Mouse (Mus musculus): ENCODE measurements around the gene Nudt3.

The Nudt3 gene

GRCm38 (mm10) chr17:27565163-27565941 is 57.9 kb downstream of the Nudt3 start, which contains the start of gene AI413582:
Gene AI413582, minus strand, starts transcription at chr17:27565756.
- DNase-seq (ENCODE audit: low spot score), result peak; percentile 94

DNA sequence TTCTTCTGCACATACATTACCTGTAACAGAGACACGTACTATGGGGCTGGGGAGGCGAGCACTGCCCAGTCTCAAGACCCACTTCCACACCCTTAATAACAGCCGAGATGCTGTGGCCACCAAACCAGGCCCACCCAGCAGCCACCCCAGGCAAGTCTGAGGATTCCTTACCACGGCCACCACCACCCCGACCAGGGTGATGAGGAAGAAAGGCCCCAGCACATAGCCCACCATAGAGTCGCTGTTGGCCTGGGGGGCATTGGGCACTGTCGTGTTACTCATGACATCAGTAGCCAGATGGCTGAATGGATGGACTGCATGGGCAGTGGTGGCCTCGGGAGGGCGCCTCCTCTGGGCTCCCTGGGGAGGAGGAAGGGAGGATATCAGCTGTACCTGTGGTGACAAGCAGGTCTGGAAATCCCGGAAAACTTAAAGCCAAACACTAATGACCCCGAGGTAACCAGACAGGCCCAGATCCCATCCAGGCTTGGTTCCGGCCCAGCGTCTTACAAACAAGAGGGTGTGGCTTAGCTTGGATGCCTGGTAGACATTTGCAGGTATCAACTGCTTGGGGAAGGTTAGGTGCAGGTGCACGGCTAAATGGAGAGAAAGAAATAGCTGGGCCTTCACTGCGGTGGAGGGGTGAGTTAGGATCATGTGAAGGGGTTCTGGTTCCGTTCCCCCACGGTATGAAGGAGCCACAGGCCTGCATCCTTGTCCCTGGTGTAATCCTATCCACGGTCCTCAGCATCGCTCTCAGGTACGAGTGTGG is 58.7 kb downstream of the Nudt3 start:
- peak; percentile 66 for DNase-seq (ENCODE audit: low spot score)

- no peak for DNase-seq (ENCODE audit: low spot score)
These were observed 59.5 kb downstream of the Nudt3 start for GRCm38 (mm10) chr17:27563771-27564244.

DNA sequence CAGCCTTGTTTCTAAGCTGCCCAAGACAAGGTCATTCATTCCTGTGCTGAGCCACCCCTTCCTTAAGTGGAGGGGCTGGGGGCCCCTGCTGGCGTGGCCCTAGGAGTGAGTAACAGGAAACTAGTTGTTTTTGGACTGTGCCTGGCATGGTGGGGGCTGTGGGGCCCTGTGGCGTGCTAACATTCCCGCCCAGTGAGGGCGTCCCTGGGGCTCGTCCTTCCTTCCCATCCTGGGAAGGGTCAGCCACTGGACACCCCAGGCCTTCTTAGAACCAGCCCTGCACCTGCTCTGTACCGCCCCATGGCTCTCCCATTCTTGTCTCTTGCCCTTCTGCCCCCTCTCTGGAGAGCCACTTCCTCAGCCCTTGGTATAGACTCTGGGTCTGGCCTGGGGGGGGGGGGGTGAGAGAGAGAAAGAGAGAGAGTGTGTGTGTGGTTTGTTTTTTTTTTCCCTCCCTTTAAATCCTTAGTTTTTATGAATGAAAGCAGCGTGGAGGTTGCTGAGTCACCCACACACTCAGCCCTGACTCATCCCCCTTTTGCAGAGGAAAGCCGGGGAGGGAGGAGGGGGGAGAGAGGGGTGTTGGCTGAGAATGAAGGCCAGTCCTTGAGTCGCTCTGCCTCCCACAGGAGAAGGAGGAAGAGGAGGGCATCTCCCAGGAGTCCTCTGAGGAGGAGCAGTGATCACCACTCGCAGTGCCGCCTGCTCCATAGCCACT is 61.3 kb downstream of the Nudt3 start:
- no peak for DNase-seq (ENCODE audit: low spot score)

GRCm38 (mm10) chr17:27560926-27561480 is 62.3 kb downstream of the Nudt3 start:
- DNase-seq (ENCODE audit: low spot score), result no peak

- peak; percentile 65 for DNase-seq (ENCODE audit: low spot score)
These were observed 63.7 kb downstream of the Nudt3 start for GRCm38 (mm10) chr17:27559596-27559995.

- no peak for DNase-seq (ENCODE audit: low spot score)
These were observed 64.5 kb downstream of the Nudt3 start for GRCm38 (mm10) chr17:27558845-27559244.

- DNase-seq (ENCODE audit: low spot score), result no peak
These were observed 65.2 kb downstream of the Nudt3 start for GRCm38 (mm10) chr17:27557927-27558661.

DNA sequence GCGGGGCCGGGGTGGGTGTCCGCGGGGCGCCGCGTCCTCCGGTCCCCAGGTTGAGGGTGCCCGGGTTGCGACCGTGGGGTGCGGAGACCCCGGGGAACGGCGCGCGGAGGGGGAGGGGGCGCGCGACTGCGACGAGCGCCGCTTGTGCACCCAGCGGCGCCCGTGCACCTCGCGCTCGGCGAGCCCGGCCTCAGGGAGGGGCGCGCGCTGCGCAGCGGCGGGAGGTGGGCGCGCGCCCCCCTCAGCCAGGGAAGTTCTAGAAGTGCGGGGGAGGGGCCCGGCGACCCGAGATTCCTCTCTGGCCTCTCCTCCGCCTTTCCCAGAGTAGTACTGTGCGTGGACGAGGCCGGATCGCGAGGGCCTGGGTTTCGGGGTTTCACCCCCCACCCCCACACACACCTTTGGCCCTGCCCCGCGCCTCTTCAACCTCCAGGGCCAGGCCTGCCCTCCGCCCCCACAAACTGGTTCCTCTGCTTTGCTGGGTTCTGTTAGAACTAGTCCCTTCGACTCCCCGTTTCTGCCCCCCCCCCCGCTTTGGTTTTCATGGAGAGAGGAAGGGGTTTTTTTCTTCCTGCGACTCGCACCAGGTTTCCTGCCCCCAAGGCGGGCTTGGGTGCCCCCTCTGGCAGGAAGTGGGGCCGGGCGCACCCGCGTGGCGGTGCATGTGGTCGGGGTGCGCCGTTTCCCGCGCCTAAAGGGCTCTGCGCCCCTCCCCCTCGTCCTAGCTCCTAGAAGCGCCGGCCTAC is 65.9 kb downstream of the Nudt3 start:
- DNase-seq (ENCODE audit: low spot score), result peak; percentile 75

DNA sequence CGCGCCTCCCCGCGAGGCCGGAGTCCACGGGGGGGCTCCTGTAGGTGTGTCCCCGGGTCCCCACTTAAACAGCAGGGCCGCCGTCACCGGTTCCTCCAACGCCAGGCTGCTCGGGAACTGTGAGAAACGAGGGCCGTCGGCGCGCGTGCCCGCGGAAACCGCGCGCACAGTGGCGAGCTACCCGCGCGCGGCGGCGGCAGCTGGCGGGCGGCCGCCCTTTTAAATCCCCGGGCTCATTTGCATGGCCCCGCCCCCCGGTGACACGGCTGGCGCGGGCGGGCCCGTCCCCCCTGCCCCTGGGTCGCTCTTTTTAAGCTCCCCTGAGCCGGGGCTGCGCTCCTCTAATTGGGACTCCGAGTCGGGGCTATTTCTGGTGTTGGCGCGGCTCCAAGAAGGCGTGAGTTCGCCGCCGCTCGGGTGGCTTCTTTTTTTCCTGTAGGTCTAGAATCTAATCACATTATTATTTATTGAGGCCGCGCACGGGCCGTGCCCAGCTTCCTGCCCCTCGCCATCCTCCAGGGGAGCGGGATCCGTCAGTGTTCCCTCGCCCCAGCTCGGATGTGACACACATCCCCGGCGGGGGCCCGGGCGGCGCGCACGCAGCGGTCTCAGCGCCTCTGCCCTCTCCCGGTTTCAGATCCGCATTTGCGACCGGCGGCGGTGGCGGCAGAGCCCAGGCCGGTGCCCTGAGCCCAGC is 66.8 kb downstream of the Nudt3 start, which contains the start of gene Hmga1:
Hmga1 (plus strand) TSS at position 183 of the 697 bp plus-strand sequence.
- DNase-seq (ENCODE audit: low spot score), result peak; percentile 92

DNA sequence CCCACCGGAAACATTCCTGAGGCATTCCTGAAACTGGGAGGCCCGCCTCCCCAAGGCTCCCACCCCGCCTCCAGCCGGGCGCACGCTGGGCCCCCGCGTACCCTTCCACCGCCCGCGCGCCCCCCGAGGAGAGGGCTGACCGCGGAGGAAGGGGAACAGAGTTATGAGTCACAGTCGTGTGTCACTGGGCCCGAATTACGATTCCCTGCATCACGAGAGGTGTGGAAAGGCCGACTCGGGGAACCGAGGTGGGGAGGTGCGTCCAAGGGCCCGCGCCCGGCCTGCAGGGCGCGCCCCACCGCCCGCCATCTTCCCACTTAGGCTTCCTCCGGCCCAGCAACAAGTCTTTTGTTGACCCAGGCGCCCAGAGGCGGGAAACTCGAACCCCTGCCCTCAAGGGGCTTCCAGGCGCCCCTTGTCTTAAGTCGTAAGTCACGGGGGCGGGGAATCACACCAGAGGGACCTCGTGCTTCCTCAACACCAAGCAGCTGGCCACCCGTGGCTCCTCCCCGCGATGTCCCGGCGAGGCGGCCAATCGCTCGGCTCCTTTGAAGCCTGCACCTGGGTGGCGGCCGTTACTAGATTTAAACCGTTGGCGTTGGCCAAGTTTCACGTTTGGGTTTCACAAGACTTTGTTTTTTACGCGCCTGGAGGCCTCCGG is 67.7 kb downstream of the Nudt3 start:
- peak; percentile 92 for DNase-seq (ENCODE audit: low spot score)

DNA sequence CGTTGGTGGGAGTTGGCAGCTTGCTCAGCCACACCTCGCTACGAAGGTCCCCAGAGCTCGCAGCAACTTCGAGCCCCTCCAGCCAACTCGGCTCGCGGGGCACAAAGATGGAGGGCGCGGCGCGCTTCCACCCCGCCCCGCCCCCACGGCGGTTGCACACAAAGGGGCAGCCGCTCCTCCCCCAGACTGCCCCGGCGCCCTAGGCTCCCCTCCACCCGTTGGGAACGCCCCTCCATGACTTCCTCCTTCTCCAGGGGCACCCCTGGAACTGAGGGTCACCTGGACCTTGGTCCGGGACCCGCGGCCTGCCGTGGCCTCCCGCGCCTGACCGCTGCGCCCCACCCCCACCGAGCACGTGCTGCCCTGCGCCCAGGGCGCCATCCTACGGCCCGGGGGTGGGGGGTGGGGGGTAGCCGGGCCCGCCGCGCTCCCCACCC is 68.2 kb downstream of the Nudt3 start:
- peak; percentile 92 for DNase-seq (ENCODE audit: low spot score)

GRCm38 (mm10) chr17:27554062-27554960 is 69.0 kb downstream of the Nudt3 start:
- DNase-seq (ENCODE audit: low spot score), result peak; percentile 44

- no peak for DNase-seq (ENCODE audit: low spot score)
These were observed 70.8 kb downstream of the Nudt3 start for GRCm38 (mm10) chr17:27552215-27553201.

DNA sequence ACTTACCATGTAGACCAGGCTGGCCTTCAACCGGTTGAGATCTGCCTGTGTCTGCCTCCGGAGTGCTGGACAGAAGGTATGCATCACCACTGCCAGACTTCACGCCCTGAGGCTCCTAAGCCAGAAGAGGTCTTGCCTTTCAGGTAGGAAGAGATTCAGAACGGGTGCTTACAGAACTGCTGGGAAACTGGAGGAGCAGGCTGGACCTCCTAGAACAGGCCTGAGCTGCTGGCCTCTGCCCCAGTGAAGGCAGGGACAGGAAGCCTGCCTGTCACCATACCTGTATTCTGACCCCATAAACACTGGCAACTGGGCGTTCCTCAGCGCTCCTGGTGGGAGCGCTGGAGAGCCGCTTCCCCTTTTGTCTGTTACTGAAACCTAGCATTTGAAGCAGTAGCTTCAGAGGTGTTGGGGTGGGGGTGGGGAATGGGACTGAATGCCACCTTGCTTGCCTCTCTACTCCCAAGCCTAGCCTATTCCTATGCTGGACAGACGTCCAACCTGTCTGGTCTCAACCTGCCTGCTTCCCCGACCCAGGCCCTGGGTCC is 71.8 kb downstream of the Nudt3 start:
- no peak for DNase-seq (ENCODE audit: low spot score)

- DNase-seq (ENCODE audit: low spot score), result no peak
These were observed 74.1 kb downstream of the Nudt3 start for GRCm38 (mm10) chr17:27549234-27549633.
